Mouse (Mus musculus) forebrain, embryonic 11.5 days (tissue): ENCODE measurements at regions not wholly inside any gene's neighbourhood (a gene's known extent, or its start where the extent isn't known, plus 50 kb on each side); places are given as distances from the start of the nearest gene placed in this dataset.

Source experiments
- ATAC-seq: fragments of 200-750 bp; cut with Nextera tagmentation; replicated peaks from 2 replicates; pipeline ENCODE4 v1.8.0; 2017; ENCODE audit warnings: moderate TSS enrichment; ENCODE audit not compliant: low FRiP score
- DNase-seq: peaks from one replicate; pipeline ENCODE4 v3.0.0-alpha.2; 2017; ENCODE audit warnings: low spot score
- H3K27ac ChIP-seq: fragments of 300-500 bp; sonication (generic); 2 replicates; pipeline ENCODE4 v1.5.1; 2014; ENCODE audit warnings: low read depth, low read length
- H3K27me3 ChIP-seq: fragments of 300-500 bp; sonication (generic); 2 replicates; pipeline ENCODE4 v1.6.1; 2014; ENCODE audit warnings: mild to moderate bottlenecking, low read length, mixed read lengths; ENCODE audit not compliant: control insufficient read depth, insufficient read depth
- H3K36me3 ChIP-seq: fragments of 300-500 bp; sonication (generic); 2 replicates; pipeline ENCODE4 v1.6.1; 2014; ENCODE audit warnings: mild to moderate bottlenecking, low read length, moderate library complexity, mixed read lengths; ENCODE audit not compliant: control insufficient read depth, insufficient read depth
- H3K4me1 ChIP-seq: fragments of 300-500 bp; sonication (generic); replicated peaks from 2 replicates; pipeline ENCODE4 v1.6.1; 2014; ENCODE audit warnings: low read length, mixed read lengths; ENCODE audit not compliant: control insufficient read depth, insufficient read depth
- H3K4me2 ChIP-seq: fragments of 300-500 bp; sonication (generic); 2 replicates; pipeline ENCODE4 v1.6.1; 2014; ENCODE audit warnings: low read depth, mild to moderate bottlenecking, low read length, moderate library complexity, mixed read lengths; ENCODE audit not compliant: severe bottlenecking
- H3K4me3 ChIP-seq: fragments of 300-500 bp; sonication (generic); 2 replicates; pipeline ENCODE4 v1.5.1; 2014; ENCODE audit warnings: low read depth, low read length
- H3K9ac ChIP-seq: fragments of 300-500 bp; sonication (generic); 2 replicates; pipeline ENCODE4 v1.6.1; 2014; ENCODE audit warnings: low read length
- H3K9me3 ChIP-seq: fragments of 300-500 bp; sonication (generic); 2 replicates; pipeline ENCODE4 v1.6.1; 2016; ENCODE audit warnings: low read length, mixed read lengths; ENCODE audit not compliant: control insufficient read depth
- WGBS: fragments of 180-500 bp; shearing (Covaris S2); extraction: QIAGEN DNeasy Blood & Tissue Kit; methylation state at CpG from one replicate; pipeline ENCODE4 v1.1.7; 2014; 5-methylcytosine and 5-hydroxymethylcytosine counted together

- ATAC-seq (no peak), DNase-seq (no peak)
- WGBS = 85% methylated on average over 2 of the region's 2 CpGs
- Histone ChIP-seq H3K9ac (no peak overlapping the region), H3K27ac (no peak overlapping the region), H3K4me3 (no peak overlapping the region), H3K36me3 (no peaks in the 10 kb centered on the region), H3K4me1 (no peaks in the 10 kb centered on the region), H3K9me3 (no peaks in the 10 kb centered on the region), H3K27me3 (no peaks in the 10 kb centered on the region), H3K4me2 (no peak overlapping the region)
Observed at GRCm38 (mm10) chr3:73339730-73340129, 282.1 kb upstream of the Slitrk3 start.

DNA sequence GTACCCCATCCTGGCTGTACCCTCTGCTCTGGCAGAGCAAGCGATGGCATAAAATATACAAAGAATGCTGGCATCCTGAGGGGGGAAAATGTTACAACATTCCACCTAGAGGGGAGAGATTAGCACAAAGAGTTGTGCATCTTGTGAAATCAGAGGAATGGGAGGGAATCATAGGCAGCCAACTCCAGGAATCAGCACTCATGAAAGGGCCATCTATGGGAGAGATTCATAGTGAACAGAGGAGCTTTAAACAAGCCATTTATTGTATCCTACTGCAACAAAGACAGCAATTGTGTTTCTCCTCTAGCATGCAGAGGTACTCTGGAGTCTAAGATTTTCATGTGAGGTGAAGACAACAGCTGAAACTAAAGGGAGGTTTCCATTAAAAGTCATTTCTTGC, 265.6 kb upstream of the Slitrk3 start:
- no peaks in the 10 kb centered on the region for H3K27me3 ChIP-seq
- no peak overlapping the region for H3K27ac ChIP-seq
- no peak for ATAC-seq
- no peak overlapping the region for H3K4me3 ChIP-seq
- 84% methylated on average over 1 of the region's 1 CpGs for WGBS
- no peak for DNase-seq
- no peaks in the 10 kb centered on the region for H3K9me3 ChIP-seq
- no peak overlapping the region for H3K4me2 ChIP-seq
- H3K9ac ChIP-seq = no peak overlapping the region
- no peaks in the 10 kb centered on the region for H3K4me1 ChIP-seq
- no peaks in the 10 kb centered on the region for H3K36me3 ChIP-seq
